Mouse (Mus musculus): Measurements from ENCODE around the gene Rbbp5. TPM values are rescaled to one million over a fixed set of nuclear protein-coding genes. Genes with fewer than 3 reads are reported as not detected.

Rbbp5 gene
- polyA plus RNA-seq, 1 experiment, result 53.8 TPM

GRCm38 (mm10) chr1:132542762-132543306, 65.7 kb downstream of the Rbbp5 start, which contains the start of gene Cntn2:
Gene Cntn2, minus strand, starts transcription at chr1:132543256.
- 0 out of 2 replicates have a peak, but pooled peaks cover 5% of the 10 kb centered on the region for H3K4me1 ChIP-seq (ENCODE audit: control insufficient read depth, insufficient read depth, low read length)
- H3K4me3 ChIP-seq (ENCODE audit: insufficient read depth, low read length), result peak within 1 kb of the TSS; percentile 66
- no peak for TF ChIP-seq CTCF (IDR thresholded peaks at IDR 0.05; ENCODE audit: extremely low read depth, insufficient read depth, low read length)
- peak; percentile 84 for TF ChIP-seq POLR2A (IDR thresholded peaks at IDR 0.05; ENCODE audit: extremely low read depth, insufficient read depth, low read length)
- H3K27ac ChIP-seq (ENCODE audit: insufficient read depth, low read length), result peak within 1 kb of the TSS; percentile 76

GRCm38 (mm10) chr1:132543789-132544188, 66.6 kb downstream of the Rbbp5 start:
- Histone ChIP-seq H3K27ac (ENCODE audit: insufficient read depth, low read length) (no peak overlapping the region), H3K4me1 (ENCODE audit: control insufficient read depth, insufficient read depth, low read length) (0 out of 2 replicates have a peak, but pooled peaks cover 5% of the 10 kb centered on the region), H3K4me3 (ENCODE audit: insufficient read depth, low read length) (no peak overlapping the region)
- TF ChIP-seq CTCF (IDR thresholded peaks at IDR 0.05; ENCODE audit: extremely low read depth, insufficient read depth, low read length) (no peak), POLR2A (IDR thresholded peaks at IDR 0.05; ENCODE audit: extremely low read depth, insufficient read depth, low read length) (no peak)

Other genes starting within 250 kb of the Rbbp5 start
- gene Gm10188, start 247.6 kb upstream of the Rbbp5 start, polyA plus RNA-seq (2012; rRNA removed), result not detected in 2 replicates
- 8.7 and 9.4 TPM in 2 replicates for gene Klhdc8a, start 178.7 kb upstream of the Rbbp5 start, polyA plus RNA-seq (2012; rRNA removed)
- gene Nuak2, start 161.2 kb upstream of the Rbbp5 start, polyA plus RNA-seq (2012; rRNA removed), result 1.1 TPM in 2 replicates
- gene Tmcc2, start 86.1 kb upstream of the Rbbp5 start, polyA plus RNA-seq (2012; rRNA removed), result 124 and 135 TPM in 2 replicates
- gene Dstyk, start 59.8 kb upstream of the Rbbp5 start, polyA plus RNA-seq (2012; rRNA removed), result 24.0 TPM in 2 replicates
- gene Tmem81, start 28.9 kb downstream of the Rbbp5 start, polyA plus RNA-seq (2012; rRNA removed), result 5.4 and 5.8 TPM in 2 replicates
- 51.9 and 55.8 TPM in 2 replicates for gene Cntn2, start 65.9 kb downstream of the Rbbp5 start, polyA plus RNA-seq (2012; rRNA removed)